Mouse (Mus musculus) liver, embryonic 15.5 days (tissue): ENCODE measurements around the gene Prr3. TPM values are rescaled to one million over a fixed set of nuclear protein-coding genes. Genes with fewer than 3 reads are reported as not detected.
A peak's percentile ranks its signal among the peaks of the same experiment; 100 is the strongest.

Source experiments
- ATAC-seq: fragments of 200-750 bp; cut with Nextera tagmentation; 2 replicates; pipeline ENCODE4 v1.8.0; 2017; ENCODE audit warnings: moderate number of reproducible peaks, mild to moderate bottlenecking, moderate library complexity; ENCODE audit not compliant: insufficient read depth
- H3K27ac ChIP-seq: fragments of 300-500 bp; sonication (generic); replicated peaks from 2 replicates; pipeline ENCODE4 v1.5.1; 2015; ENCODE audit warnings: mild to moderate bottlenecking, inconsistent platforms
- H3K27me3 ChIP-seq: fragments of 300-500 bp; sonication (generic); 2 replicates; pipeline ENCODE4 v1.6.1; 2015; ENCODE audit warnings: mild to moderate bottlenecking, inconsistent platforms
- H3K36me3 ChIP-seq: fragments of 300-500 bp; sonication (generic); replicated peaks from 2 replicates; pipeline ENCODE4 v1.6.1; 2015; ENCODE audit warnings: moderate library complexity, mild to moderate bottlenecking, inconsistent platforms
- H3K4me1 ChIP-seq: fragments of 300-500 bp; sonication (generic); replicated peaks from 2 replicates; pipeline ENCODE4 v1.6.1; 2015; ENCODE audit warnings: inconsistent platforms
- H3K4me2 ChIP-seq: fragments of 300-500 bp; sonication (generic); 2 replicates; pipeline ENCODE4 v1.6.1; 2015; ENCODE audit warnings: moderate library complexity, mild to moderate bottlenecking, inconsistent platforms
- H3K4me3 ChIP-seq: fragments of 300-500 bp; sonication (generic); replicated peaks from 2 replicates; pipeline ENCODE4 v1.5.1; 2015; ENCODE audit warnings: mild to moderate bottlenecking, inconsistent platforms
- H3K9ac ChIP-seq: fragments of 300-500 bp; sonication (generic); 2 replicates; pipeline ENCODE4 v1.6.1; 2015; ENCODE audit warnings: moderate library complexity, mild to moderate bottlenecking, inconsistent platforms
- H3K9me3 ChIP-seq: fragments of 300-500 bp; sonication (generic); replicated peaks from 2 replicates; pipeline ENCODE4 v1.6.1; 2016; ENCODE audit warnings: inconsistent platforms
- WGBS: fragments of 180-500 bp; shearing (Covaris S2); methylation state at CpG from one replicate; pipeline ENCODE4 v1.1.7; 2015; ENCODE audit warnings: mixed read lengths; ENCODE audit not compliant: insufficient replicate concordance; 5-methylcytosine and 5-hydroxymethylcytosine counted together
- polyA plus RNA-seq: library from polyadenylated mRNA; unstranded; fragments of >200 nt; fragmentation: Nextera tagmentation; extraction: Ambion mirVana; gene quantifications from 2 replicates; pipeline ENCODE4 v1.2.1, GENCODE M21; 2015

The Prr3 gene
- polyA plus RNA-seq, result 5.5 and 6.8 TPM in 2 replicates

- Histone ChIP-seq H3K4me2 (peak within 1 kb of the TSS; percentile 98), H3K9ac (peak within 1 kb of the TSS; percentile 62), H3K9me3 (no peaks in the 10 kb centered on the region), H3K27me3 (no peaks in the 10 kb centered on the region; the same call in 1 of the 2 replicates), H3K4me3 (peak within 1 kb of the TSS; percentile 89), H3K27ac (peak within 1 kb of the TSS; percentile 89), H3K4me1 (peaks cover 38% of the 10 kb centered on the region), H3K36me3 (peaks cover 15% of the 10 kb centered on the region)
- peak; percentile 89 for ATAC-seq
- WGBS, result under 1% methylated on average over 109 of the region's 109 CpGs
Observed at GRCm38 (mm10) chr17:35979401-35980362, at the start of gene Prr3, which contains the start of gene Gnl1. Gene Prr3 (minus strand): TSS chr17:35980236. Gene Gnl1 (plus strand): TSS chr17:35979851.

- Histone ChIP-seq H3K9me3 (no peaks in the 10 kb centered on the region), H3K4me2 (no peak overlapping the region), H3K27me3 (no peaks in the 10 kb centered on the region; the same call in 1 of the 2 replicates), H3K4me1 (peaks cover 49% of the 10 kb centered on the region), H3K27ac (no peak overlapping the region), H3K9ac (no peak overlapping the region), H3K4me3 (no peak overlapping the region), H3K36me3 (no peaks in the 10 kb centered on the region)
- WGBS, result 76% methylated on average over 7 of the region's 7 CpGs
- ATAC-seq, result no peak
Observed at GRCm38 (mm10) chr17:36028879-36029619, 49.0 kb upstream of the Prr3 start.

GRCm38 (mm10) chr17:36027663-36028062, 47.6 kb upstream of the Prr3 start:
- no peak for ATAC-seq
- H3K4me3 ChIP-seq, result no peak overlapping the region
- H3K4me2 ChIP-seq, result no peak overlapping the region
- H3K27ac ChIP-seq, result no peak overlapping the region
- H3K4me1 ChIP-seq, result peaks cover 61% of the 10 kb centered on the region
- H3K36me3 ChIP-seq, result no peaks in the 10 kb centered on the region
- no peaks in the 10 kb centered on the region for H3K9me3 ChIP-seq
- no peak overlapping the region for H3K9ac ChIP-seq
- WGBS, result 79% methylated on average over 4 of the region's 4 CpGs
- H3K27me3 ChIP-seq, result no peaks in the 10 kb centered on the region; the same call in 1 of the 2 replicates

- ATAC-seq, result no peak
- no peaks in the 10 kb centered on the region for H3K27me3 ChIP-seq
- whole genome bisulfite sequencing, result 75% methylated on average over 4 of the region's 4 CpGs
- no peak overlapping the region for H3K27ac ChIP-seq
- no peak overlapping the region for H3K4me2 ChIP-seq
- H3K9ac ChIP-seq, result no peak overlapping the region
- H3K9me3 ChIP-seq, result no peaks in the 10 kb centered on the region
- no peaks in the 10 kb centered on the region for H3K36me3 ChIP-seq
- H3K4me3 ChIP-seq, result no peak overlapping the region
- H3K4me1 ChIP-seq, result peaks cover 67% of the 10 kb centered on the region
Observed at GRCm38 (mm10) chr17:36025901-36026300, 45.9 kb upstream of the Prr3 start.

GRCm38 (mm10) chr17:36025197-36025596, 45.2 kb upstream of the Prr3 start:
- H3K4me3 ChIP-seq, result no peak overlapping the region
- H3K4me1 ChIP-seq, result peaks cover 64% of the 10 kb centered on the region
- WGBS, result 64% methylated on average over 5 of the region's 5 CpGs
- H3K27ac ChIP-seq, result no peak overlapping the region
- ATAC-seq, result no peak
- H3K36me3 ChIP-seq, result no peaks in the 10 kb centered on the region
- no peak overlapping the region for H3K4me2 ChIP-seq
- H3K27me3 ChIP-seq, result no peaks in the 10 kb centered on the region
- H3K9me3 ChIP-seq, result no peaks in the 10 kb centered on the region
- no peak overlapping the region for H3K9ac ChIP-seq

GRCm38 (mm10) chr17:36023710-36024654, 43.9 kb upstream of the Prr3 start:
- peak overlapping the region; percentile 56 for H3K27ac ChIP-seq
- no peak for ATAC-seq
- H3K27me3 ChIP-seq, result no peaks in the 10 kb centered on the region
- WGBS, result 51% methylated on average over 9 of the region's 9 CpGs
- no peaks in the 10 kb centered on the region for H3K9me3 ChIP-seq
- H3K9ac ChIP-seq, result no peak overlapping the region
- H3K4me1 ChIP-seq, result peaks cover 66% of the 10 kb centered on the region
- H3K4me3 ChIP-seq, result peak overlapping the region; percentile 4; the same call in 1 of the 2 replicates
- H3K4me2 ChIP-seq, result peak overlapping the region; percentile 48
- no peaks in the 10 kb centered on the region for H3K36me3 ChIP-seq

- no peak overlapping the region for H3K4me2 ChIP-seq
- H3K4me3 ChIP-seq, result no peak overlapping the region
- H3K27me3 ChIP-seq, result no peaks in the 10 kb centered on the region
- ATAC-seq, result no peak
- WGBS, result 86% methylated on average over 6 of the region's 6 CpGs
- 0 out of 2 replicates have a peak overlapping the region, but pooled peaks have one; percentile 41 for H3K27ac ChIP-seq
- no peaks in the 10 kb centered on the region for H3K36me3 ChIP-seq
- H3K9me3 ChIP-seq, result no peaks in the 10 kb centered on the region
- H3K9ac ChIP-seq, result no peak overlapping the region
- peaks cover 73% of the 10 kb centered on the region for H3K4me1 ChIP-seq
Observed at GRCm38 (mm10) chr17:36022922-36023321, 42.9 kb upstream of the Prr3 start.

GRCm38 (mm10) chr17:36022098-36022497, 42.1 kb upstream of the Prr3 start:
- H3K36me3 ChIP-seq, result peaks cover 7% of the 10 kb centered on the region
- no peak overlapping the region for H3K27ac ChIP-seq
- no peak for ATAC-seq
- no peaks in the 10 kb centered on the region for H3K27me3 ChIP-seq
- no peak overlapping the region for H3K9ac ChIP-seq
- 86% methylated on average over 9 of the region's 9 CpGs for WGBS
- H3K4me2 ChIP-seq, result no peak overlapping the region
- peaks cover 80% of the 10 kb centered on the region for H3K4me1 ChIP-seq
- H3K9me3 ChIP-seq, result no peaks in the 10 kb centered on the region
- no peak overlapping the region for H3K4me3 ChIP-seq

GRCm38 (mm10) chr17:36021309-36021708, 41.3 kb upstream of the Prr3 start:
- Histone ChIP-seq H3K4me3 (peak overlapping the region; percentile 62), H3K27ac (peak overlapping the region; percentile 94), H3K9me3 (no peaks in the 10 kb centered on the region), H3K9ac (0 out of 2 replicates have a peak overlapping the region, but pooled peaks have one; percentile 28), H3K27me3 (no peaks in the 10 kb centered on the region), H3K4me1 (peaks cover 85% of the 10 kb centered on the region), H3K36me3 (peaks cover 15% of the 10 kb centered on the region), H3K4me2 (peak overlapping the region; percentile 74)
- ATAC-seq, result no peak
- 82% methylated on average over 1 of the region's 1 CpGs for WGBS
